Mouse (Mus musculus) limb, embryonic 12.5 days (tissue): ENCODE data around the gene Rgl1. TPM values are rescaled to one million over a fixed set of nuclear protein-coding genes. Genes with fewer than 3 reads are reported as not detected.

ENCODE experiments used
- ATAC-seq: fragments of 200-750 bp; cut with Nextera tagmentation; 2 replicates; pipeline ENCODE4 v1.8.0; 2017; ENCODE audit warnings: low read depth, moderate TSS enrichment; ENCODE audit not compliant: insufficient number of reproducible peaks, insufficient read depth, low FRiP score, low TSS enrichment
- H3K27ac ChIP-seq: fragments of 300-500 bp; sonication (generic); 2 replicates; pipeline ENCODE4 v1.5.1; 2016; ENCODE audit warnings: mild to moderate bottlenecking, moderate library complexity
- H3K27me3 ChIP-seq: fragments of 300-500 bp; sonication (generic); 2 replicates; pipeline ENCODE4 v1.6.1; 2016; ENCODE audit warnings: mild to moderate bottlenecking, moderate library complexity
- H3K36me3 ChIP-seq: fragments of 300-500 bp; sonication (generic); 2 replicates; pipeline ENCODE4 v1.6.1; 2016; ENCODE audit warnings: mild to moderate bottlenecking, moderate library complexity
- H3K4me1 ChIP-seq: fragments of 300-500 bp; sonication (generic); replicated peaks from 2 replicates; pipeline ENCODE4 v1.6.1; 2016
- H3K4me2 ChIP-seq: fragments of 300-500 bp; sonication (generic); 2 replicates; pipeline ENCODE4 v1.6.1; 2016; ENCODE audit warnings: mild to moderate bottlenecking, moderate library complexity
- H3K4me3 ChIP-seq: fragments of 300-500 bp; sonication (generic); replicated peaks from 2 replicates; pipeline ENCODE4 v1.5.1; 2016; ENCODE audit warnings: mild to moderate bottlenecking
- H3K9ac ChIP-seq: fragments of 300-500 bp; sonication (generic); replicated peaks from 2 replicates; pipeline ENCODE4 v1.6.1; 2016; ENCODE audit warnings: mild to moderate bottlenecking, moderate library complexity
- H3K9me3 ChIP-seq: fragments of 300-500 bp; sonication (generic); 2 replicates; pipeline ENCODE4 v1.6.1; 2016; ENCODE audit warnings: mild to moderate bottlenecking, moderate library complexity
- WGBS: fragments of 180-500 bp; shearing (Covaris S2); methylation state at CpG from one replicate; pipeline ENCODE4 v1.1.7; 2016; 5-methylcytosine and 5-hydroxymethylcytosine counted together
- polyA plus RNA-seq: library from polyadenylated mRNA; unstranded; fragments of >200 nt; fragmentation: Nextera tagmentation; extraction: Ambion mirVana; gene quantifications from 2 replicates; pipeline ENCODE4 v1.2.1, GENCODE M21; 2016

Rgl1 gene
- polyA plus RNA-seq, 1 experiment from 2014 or later: 24.5 TPM

GRCm38 (mm10) chr1:152593382-152593781 is 172.8 kb downstream of the Rgl1 start:
- H3K36me3 ChIP-seq: peaks cover 4% of the 10 kb centered on the region; the same call in 1 of the 2 replicates

GRCm38 (mm10) chr1:152592609-152593008 is 173.5 kb downstream of the Rgl1 start:
- Histone ChIP-seq H3K27ac (no peak overlapping the region), H3K27me3 (no peaks in the 10 kb centered on the region), H3K9ac (no peak overlapping the region), H3K36me3 (peaks cover 4% of the 10 kb centered on the region; the same call in 1 of the 2 replicates), H3K4me1 (peaks cover 37% of the 10 kb centered on the region), H3K4me3 (no peak overlapping the region), H3K4me2 (no peak overlapping the region), H3K9me3 (no peaks in the 10 kb centered on the region)
- 89% methylated on average over 6 of the region's 6 CpGs for WGBS
- ATAC-seq: no peak

More at GRCm38 (mm10) chr1:152593382-152593781, 172.8 kb downstream of the Rgl1 start:
- 87% methylated on average over 7 of the region's 7 CpGs for WGBS
- Histone ChIP-seq H3K9ac (no peak overlapping the region), H3K4me3 (no peak overlapping the region), H3K4me1 (peaks cover 30% of the 10 kb centered on the region), H3K27me3 (no peaks in the 10 kb centered on the region), H3K27ac (no peak overlapping the region), H3K4me2 (no peak overlapping the region), H3K9me3 (no peaks in the 10 kb centered on the region)
- no peak for ATAC-seq

GRCm38 (mm10) chr1:152591746-152592498 is 174.2 kb downstream of the Rgl1 start:
- no peaks in the 10 kb centered on the region for H3K9me3 ChIP-seq
- peaks cover 44% of the 10 kb centered on the region for H3K4me1 ChIP-seq
- no peak overlapping the region for H3K4me2 ChIP-seq
- H3K27me3 ChIP-seq: no peaks in the 10 kb centered on the region
- no peak overlapping the region for H3K4me3 ChIP-seq
- ATAC-seq: no peak
- H3K36me3 ChIP-seq: peaks cover 4% of the 10 kb centered on the region; the same call in 1 of the 2 replicates
- no peak overlapping the region for H3K9ac ChIP-seq
- H3K27ac ChIP-seq: no peak overlapping the region
- WGBS: 88% methylated on average over 14 of the region's 15 CpGs

GRCm38 (mm10) chr1:152590321-152590720 is 175.8 kb downstream of the Rgl1 start:
- no peak overlapping the region for H3K4me2 ChIP-seq
- H3K9ac ChIP-seq: no peak overlapping the region
- peak overlapping the region; percentile 56; the same call in 1 of the 2 replicates for H3K27ac ChIP-seq
- WGBS: 49% methylated on average over 5 of the region's 5 CpGs
- no peaks in the 10 kb centered on the region for H3K9me3 ChIP-seq
- H3K36me3 ChIP-seq: peaks cover 4% of the 10 kb centered on the region; the same call in 1 of the 2 replicates
- H3K4me3 ChIP-seq: no peak overlapping the region
- peaks cover 46% of the 10 kb centered on the region for H3K4me1 ChIP-seq
- ATAC-seq: no peak
- H3K27me3 ChIP-seq: no peaks in the 10 kb centered on the region

- Histone ChIP-seq H3K36me3 (peaks cover 4% of the 10 kb centered on the region; the same call in 1 of the 2 replicates), H3K9ac (no peak overlapping the region), H3K4me3 (no peak overlapping the region), H3K9me3 (no peaks in the 10 kb centered on the region), H3K4me1 (peaks cover 39% of the 10 kb centered on the region), H3K27ac (peak overlapping the region; percentile 64; the same call in 1 of the 2 replicates), H3K4me2 (no peak overlapping the region), H3K27me3 (no peaks in the 10 kb centered on the region)
- ATAC-seq: no peak
- WGBS: 23% methylated on average over 9 of the region's 9 CpGs
Measured at GRCm38 (mm10) chr1:152589331-152589935, 176.7 kb downstream of the Rgl1 start.

GRCm38 (mm10) chr1:152587431-152587830 is 178.7 kb downstream of the Rgl1 start:
- no peaks in the 10 kb centered on the region for H3K9me3 ChIP-seq
- peaks cover 50% of the 10 kb centered on the region for H3K4me1 ChIP-seq
- 51% methylated on average over 3 of the region's 3 CpGs for WGBS
- H3K27me3 ChIP-seq: no peaks in the 10 kb centered on the region
- H3K36me3 ChIP-seq: no peaks in the 10 kb centered on the region
- H3K27ac ChIP-seq: peak overlapping the region; percentile 53; the same call in 1 of the 2 replicates
- no peak overlapping the region for H3K9ac ChIP-seq
- H3K4me3 ChIP-seq: no peak overlapping the region
- H3K4me2 ChIP-seq: no peak overlapping the region
- ATAC-seq: no peak

GRCm38 (mm10) chr1:152585385-152585984 is 180.7 kb downstream of the Rgl1 start:
- WGBS: 80% methylated on average over 7 of the region's 7 CpGs
- H3K9me3 ChIP-seq: no peaks in the 10 kb centered on the region
- H3K27me3 ChIP-seq: no peaks in the 10 kb centered on the region
- no peak for ATAC-seq
- no peak overlapping the region for H3K4me2 ChIP-seq
- H3K4me3 ChIP-seq: no peak overlapping the region
- no peak overlapping the region for H3K27ac ChIP-seq
- no peak overlapping the region for H3K9ac ChIP-seq
- H3K4me1 ChIP-seq: peaks cover 57% of the 10 kb centered on the region
- H3K36me3 ChIP-seq: no peaks in the 10 kb centered on the region

- peaks cover 55% of the 10 kb centered on the region for H3K4me1 ChIP-seq
- ATAC-seq: no peak
Measured at GRCm38 (mm10) chr1:152584933-152585332, 181.2 kb downstream of the Rgl1 start.

GRCm38 (mm10) chr1:152581127-152581905 is 184.8 kb downstream of the Rgl1 start:
- WGBS: 59% methylated on average over 13 of the region's 13 CpGs

More at GRCm38 (mm10) chr1:152584933-152585332, 181.2 kb downstream of the Rgl1 start:
- Histone ChIP-seq H3K27ac (no peak overlapping the region), H3K9me3 (no peaks in the 10 kb centered on the region), H3K4me3 (no peak overlapping the region), H3K36me3 (no peaks in the 10 kb centered on the region), H3K27me3 (no peaks in the 10 kb centered on the region), H3K9ac (no peak overlapping the region), H3K4me2 (no peak overlapping the region)
- 85% methylated on average over 8 of the region's 8 CpGs for WGBS

GRCm38 (mm10) chr1:152578944-152579343 is 187.2 kb downstream of the Rgl1 start:
- 54% methylated on average over 5 of the region's 5 CpGs for WGBS
- H3K4me1 ChIP-seq: peaks cover 41% of the 10 kb centered on the region
- ATAC-seq: no peak
- H3K27me3 ChIP-seq: no peaks in the 10 kb centered on the region
- H3K36me3 ChIP-seq: no peaks in the 10 kb centered on the region
- no peak overlapping the region for H3K9ac ChIP-seq
- H3K27ac ChIP-seq: no peak overlapping the region
- H3K4me3 ChIP-seq: no peak overlapping the region
- no peaks in the 10 kb centered on the region for H3K9me3 ChIP-seq
- H3K4me2 ChIP-seq: no peak overlapping the region

More at GRCm38 (mm10) chr1:152581127-152581905, 184.8 kb downstream of the Rgl1 start:
- H3K4me2 ChIP-seq: no peak overlapping the region
- no peaks in the 10 kb centered on the region for H3K27me3 ChIP-seq
- H3K4me1 ChIP-seq: peaks cover 38% of the 10 kb centered on the region
- H3K4me3 ChIP-seq: no peak overlapping the region
- no peaks in the 10 kb centered on the region for H3K9me3 ChIP-seq
- ATAC-seq: no peak
- H3K9ac ChIP-seq: no peak overlapping the region
- H3K27ac ChIP-seq: no peak overlapping the region
- H3K36me3 ChIP-seq: no peaks in the 10 kb centered on the region
